Mouse (Mus musculus) myocyte (in vitro differentiated cells): ENCODE data around the gene Kcna6.

Source experiments
- CEBPB ChIP-seq: IDR thresholded peaks from 2 replicates; pipeline ENCODE4 v1.6.1; 2011; ENCODE audit warnings: mild to moderate bottlenecking, moderate library complexity; ENCODE audit not compliant: poor library complexity, insufficient read depth, severe bottlenecking
- MYOD1 ChIP-seq, 3 experiments: IDR thresholded peaks; one replicate each; pipeline ENCODE4 v1.6.1; 2011; ENCODE audit warnings: control low read depth in 2 of 3, low read depth in 2 of 3, mild to moderate bottlenecking in 2 of 3, moderate library complexity in 1 of 3; ENCODE audit not compliant: insufficient read length in 2 of 3, control insufficient read depth in 1 of 3
- MYOG ChIP-seq, 3 experiments: IDR thresholded peaks; one replicate each; pipeline ENCODE4 v1.6.1; 2011; ENCODE audit warnings: control low read depth in 2 of 3, low read depth in 2 of 3, mild to moderate bottlenecking in 2 of 3; ENCODE audit not compliant: insufficient read length in 2 of 3, control insufficient read depth in 1 of 3, insufficient read depth in 1 of 3

GRCm38 (mm10) chr6:126770146-126770731 is 29.8 kb upstream of the Kcna6 start:
- TF ChIP-seq MYOD1 (IDR thresholded peaks at IDR 0.05; ENCODE audit: control insufficient read depth in 1 of 3, insufficient read length in 2 of 3, low read depth in 2 of 3) (no peak), MYOG (IDR thresholded peaks at IDR 0.05; ENCODE audit: control insufficient read depth in 1 of 3, insufficient read depth in 1 of 3, insufficient read length in 2 of 3, low read depth in 2 of 3) (no peak), CEBPB (no peak)
